Mouse (Mus musculus) cerebellum, adult 2 months (tissue): ENCODE measurements at regions not wholly inside any gene's neighbourhood (a gene's known extent, or its start where the extent isn't known, plus 50 kb on each side); places are given as distances from the start of the nearest gene placed in this dataset.

Experiments used
- DNase-seq, 2 experiments: peaks; one replicate each; pipeline ENCODE4 v3.0.0; 2021
- H3K27ac ChIP-seq: fragments of 200-500 bp; 2 replicates; pipeline ENCODE4 v1.5.1; 2012; ENCODE audit warnings: low read length, control low read depth, inconsistent platforms; ENCODE audit not compliant: insufficient read depth
- H3K27me3 ChIP-seq: fragments of 200-500 bp; 2 replicates; pipeline ENCODE4 v1.6.1; 2012; ENCODE audit warnings: inconsistent platforms, mild to moderate bottlenecking, low read length, moderate library complexity; ENCODE audit not compliant: control insufficient read depth, insufficient read depth
- H3K4me1 ChIP-seq: fragments of 200-500 bp; 2 replicates; pipeline ENCODE4 v1.6.1; 2011; ENCODE audit warnings: low read length; ENCODE audit not compliant: control insufficient read depth, insufficient read depth
- H3K4me3 ChIP-seq: fragments of 200-500 bp; replicated peaks from 2 replicates; pipeline ENCODE3; 2011; ENCODE audit warnings: mild to moderate bottlenecking, low read depth, low read length, control low read depth; ENCODE audit not compliant: insufficient read depth
- CTCF ChIP-seq: fragments of 200-500 bp; IDR thresholded peaks from 2 replicates; pipeline ENCODE4 v1.5.1; 2011; ENCODE audit warnings: low read depth, mild to moderate bottlenecking, control low read depth, low read length, moderate library complexity, borderline replicate concordance; ENCODE audit not compliant: insufficient read depth
- POLR2A ChIP-seq: fragments of 200-500 bp; IDR thresholded peaks from 2 replicates; pipeline ENCODE4 v1.6.1; 2011; ENCODE audit warnings: low read length, control low read depth, borderline replicate concordance; ENCODE audit not compliant: insufficient read depth
- WGBS: fragments of 180-500 bp; shearing (Covaris S2); methylation state at CpG from one replicate; pipeline ENCODE4 v1.1.7; 2018; 5-methylcytosine and 5-hydroxymethylcytosine counted together

DNA sequence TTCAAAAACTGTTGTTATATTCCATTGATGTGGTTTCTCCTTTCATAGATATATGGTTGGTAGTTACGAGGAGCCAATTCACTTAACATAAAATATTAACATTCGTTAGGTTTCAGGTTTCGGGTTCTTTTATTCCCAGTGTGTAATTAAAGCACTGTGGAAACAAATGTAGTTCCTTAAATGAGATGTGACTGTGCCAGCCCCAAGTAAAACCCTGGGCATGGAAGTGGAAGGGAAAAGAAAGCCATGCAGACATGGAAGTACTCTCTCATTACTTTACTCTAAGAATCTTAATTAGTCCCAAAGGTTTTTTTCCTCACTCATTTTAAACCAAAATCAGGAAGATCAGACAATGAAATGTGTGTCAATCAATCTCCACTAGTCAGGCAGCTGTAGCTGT is 784.9 kb upstream of the Apob start:
- no peak overlapping the region for H3K4me3 ChIP-seq
- TF ChIP-seq POLR2A = no peak
- no peak for TF ChIP-seq CTCF
- no peaks in the 10 kb centered on the region for H3K4me1 ChIP-seq
- 89% methylated on average over 3 of the region's 3 CpGs for WGBS
- H3K27me3 ChIP-seq = no peaks in the 10 kb centered on the region
- H3K27ac ChIP-seq = no peak overlapping the region
- DNase-seq = no peak

- TF ChIP-seq POLR2A = no peak
- TF ChIP-seq CTCF = no peak
- no peaks in the 10 kb centered on the region for H3K4me1 ChIP-seq
- no peak overlapping the region for H3K27ac ChIP-seq
- DNase-seq = no peak
- no peak overlapping the region for H3K4me3 ChIP-seq
- no peaks in the 10 kb centered on the region for H3K27me3 ChIP-seq
Measured at GRCm38 (mm10) chr12:7198098-7198497, 779.4 kb upstream of the Apob start.

GRCm38 (mm10) chr12:7200879-7201278 is 776.6 kb upstream of the Apob start:
- H3K27me3 ChIP-seq = no peaks in the 10 kb centered on the region
- no peaks in the 10 kb centered on the region for H3K4me1 ChIP-seq
- no peak for TF ChIP-seq POLR2A
- no peak for TF ChIP-seq CTCF
- no peak overlapping the region for H3K4me3 ChIP-seq
- H3K27ac ChIP-seq = no peak overlapping the region
- DNase-seq = no peak
- 91% methylated on average over 1 of the region's 1 CpGs for WGBS

DNA sequence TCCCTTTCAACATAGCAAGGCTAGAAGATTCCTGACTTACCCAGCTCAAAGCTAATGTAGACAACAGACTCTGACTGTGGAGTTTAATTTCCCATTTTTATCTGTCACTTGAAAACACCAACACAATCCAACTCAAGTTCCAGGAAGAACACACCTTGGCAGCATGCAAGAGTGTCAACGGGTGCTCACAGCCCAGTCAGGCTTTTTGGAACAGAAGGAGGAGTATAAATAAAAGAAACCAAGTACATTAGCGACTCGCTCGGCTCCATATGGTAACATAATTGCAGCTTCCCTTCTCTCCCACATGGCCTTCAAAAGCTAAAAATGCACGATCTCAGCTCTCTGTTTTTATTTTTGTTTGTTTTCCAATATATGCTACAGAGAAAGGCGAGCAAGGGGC is 761.8 kb upstream of the Apob start:
- Histone ChIP-seq H3K4me1 (no peaks in the 10 kb centered on the region; the same call in 1 of the 2 replicates), H3K4me3 (no peak overlapping the region), H3K27me3 (no peaks in the 10 kb centered on the region), H3K27ac (no peak overlapping the region; the same call in 1 of the 2 replicates)
- DNase-seq = peak; percentile 13 to 60
- WGBS = 13% methylated on average over 6 of the region's 6 CpGs
- TF ChIP-seq POLR2A (no peak), CTCF (no peak)

DNA sequence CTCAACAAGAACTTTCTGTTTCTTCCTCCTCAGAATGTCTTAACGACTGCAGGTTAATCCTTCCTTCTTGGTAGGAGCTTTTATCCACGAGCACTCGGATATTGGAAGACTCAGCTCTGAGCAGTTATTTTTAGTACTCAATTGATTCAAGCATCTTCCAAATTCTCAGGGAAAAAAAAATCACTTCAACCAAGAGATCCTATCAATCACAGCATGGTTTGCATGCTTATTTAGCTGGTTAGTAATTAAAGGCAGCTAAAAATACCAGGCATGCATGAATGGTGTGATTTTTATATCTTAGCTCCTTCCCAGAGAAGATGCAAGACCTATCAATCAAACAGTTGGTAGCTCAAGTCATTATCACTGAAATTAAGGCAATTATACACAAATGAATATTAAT is 759.9 kb upstream of the Apob start:
- no peak for TF ChIP-seq CTCF
- 58% methylated on average over 3 of the region's 3 CpGs for WGBS
- Histone ChIP-seq H3K27ac (no peak overlapping the region), H3K4me1 (no peaks in the 10 kb centered on the region; the same call in 1 of the 2 replicates), H3K27me3 (no peaks in the 10 kb centered on the region), H3K4me3 (no peak overlapping the region)
- DNase-seq = no peak

DNA sequence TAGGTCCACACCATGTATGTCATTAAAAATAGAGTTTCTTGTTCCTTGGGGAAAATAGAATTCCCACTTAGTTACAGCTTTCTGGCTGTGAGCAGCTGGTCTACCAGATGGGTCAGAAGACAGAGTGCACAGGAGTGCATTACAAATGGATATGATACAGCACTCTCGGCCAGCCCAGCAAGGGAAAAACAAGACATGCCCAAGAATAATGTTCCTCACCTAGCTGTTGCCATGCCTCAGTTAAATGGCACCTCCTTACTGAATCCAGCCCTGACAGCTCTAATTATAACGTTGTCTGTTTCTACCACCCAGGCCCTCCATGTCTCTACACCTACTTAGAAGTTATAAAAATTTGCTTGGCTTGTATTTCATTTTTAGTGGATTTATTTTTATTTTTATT is 749.3 kb upstream of the Apob start:
- TF ChIP-seq POLR2A (no peak), CTCF (no peak)
- no peak for DNase-seq
- Histone ChIP-seq H3K4me1 (no peaks in the 10 kb centered on the region), H3K27me3 (no peaks in the 10 kb centered on the region), H3K27ac (no peak overlapping the region), H3K4me3 (no peak overlapping the region)
- 38% methylated on average over 2 of the region's 2 CpGs for WGBS

DNA sequence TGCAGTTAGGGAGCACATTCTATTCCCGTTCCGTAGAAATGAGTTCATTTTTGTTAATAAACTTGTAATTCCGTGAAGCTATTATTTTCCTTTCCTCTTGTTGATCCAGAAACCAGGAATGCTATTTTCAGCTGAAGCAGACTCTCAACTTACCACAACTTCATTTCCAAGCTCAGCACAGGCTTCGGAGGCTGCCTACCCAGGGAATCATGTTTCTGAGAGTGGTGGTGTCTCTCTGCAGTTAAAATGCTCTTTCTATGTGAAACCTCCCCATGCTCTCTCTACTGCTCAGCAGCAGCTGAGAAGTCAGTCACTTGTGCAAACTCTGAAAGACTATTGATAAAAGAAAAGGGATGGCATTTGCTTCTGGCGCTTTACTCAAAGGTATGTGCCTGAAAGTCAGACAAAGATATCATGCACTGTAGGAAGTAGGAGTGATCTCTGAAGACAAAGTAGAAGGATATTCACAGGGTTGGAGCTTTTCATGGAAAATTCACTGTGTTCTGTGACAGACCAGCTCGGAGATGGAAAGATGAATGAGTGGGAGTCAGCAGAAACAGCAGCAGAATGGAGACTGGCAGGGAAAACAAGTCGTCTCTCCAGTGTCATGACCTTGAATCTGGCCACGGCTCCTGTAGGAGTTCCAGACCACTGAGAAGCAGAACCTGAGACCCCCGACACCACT is 748.8 kb upstream of the Apob start:
- no peaks in the 10 kb centered on the region for H3K27me3 ChIP-seq
- 67% methylated on average over 9 of the region's 9 CpGs for WGBS
- H3K27ac ChIP-seq = no peak overlapping the region
- DNase-seq = no peak
- no peaks in the 10 kb centered on the region for H3K4me1 ChIP-seq
- no peak overlapping the region for H3K4me3 ChIP-seq
- TF ChIP-seq POLR2A (no peak), CTCF (no peak)

- H3K27ac ChIP-seq = no peak overlapping the region
- TF ChIP-seq POLR2A (no peak), CTCF (no peak)
- DNase-seq = no peak
- no peaks in the 10 kb centered on the region for H3K27me3 ChIP-seq
- no peak overlapping the region for H3K4me3 ChIP-seq
- no peaks in the 10 kb centered on the region for H3K4me1 ChIP-seq
Measured at GRCm38 (mm10) chr12:7250324-7250723, 727.1 kb upstream of the Apob start.
